In the genomic region with DNA sequence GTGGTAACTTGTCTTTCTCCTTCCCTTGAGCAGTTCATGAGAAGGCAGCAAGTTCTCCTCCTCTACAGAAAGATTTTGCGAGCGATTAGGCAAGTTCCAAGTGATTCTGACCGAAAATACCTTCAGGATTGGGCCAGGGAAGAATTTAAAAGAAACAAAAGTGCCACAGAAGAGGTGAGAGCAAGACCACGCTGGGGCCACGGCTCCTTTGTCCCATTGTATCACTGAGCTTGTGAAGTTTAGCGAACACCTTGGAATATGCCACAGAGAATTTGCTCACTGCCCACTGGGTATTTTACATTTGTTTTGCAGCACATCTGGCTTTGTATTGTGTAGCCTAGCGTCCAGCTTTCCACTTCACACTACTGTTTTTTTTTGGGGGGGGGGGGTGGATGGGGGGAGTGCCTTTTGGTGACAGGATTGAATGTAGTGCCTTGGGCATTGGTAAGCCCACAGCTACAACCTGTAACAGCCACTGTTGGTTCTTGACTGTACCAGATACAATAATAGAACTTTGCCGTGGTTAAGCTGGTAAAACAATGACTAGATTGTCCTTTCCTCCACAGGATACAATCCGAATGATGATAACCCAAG, we compare ENCODE assay signal across 8 mouse cellular contexts. TPM values are rescaled to one million over a fixed set of nuclear protein-coding genes. Genes with fewer than 3 reads are reported as not detected.
A peak's percentile ranks its signal among the peaks of the same experiment; 100 is the strongest.
DNase-seq lines count a peak whose midpoint lies in the region; ATAC-seq and TF ChIP-seq lines count a peak whose summit lies in the region.

No protein-coding gene starts in this region.

- H3K4me1 ChIP-seq in heart, embryonic 11.5 days (ENCODE audit: control insufficient read depth, insufficient read depth, low read length), result peaks cover 5% of the 10 kb centered on the region; the same call in 1 of the 2 replicates
- H3K4me1 ChIP-seq in ES-E14 (ENCODE audit: control insufficient read depth in 2 of 2, insufficient read depth in 2 of 2, low read length in 2 of 2, poor library complexity in 1 of 2), result no peaks in the 10 kb centered on the region
- peaks cover 9% of the 10 kb centered on the region for H3K4me1 ChIP-seq in forebrain, embryonic 13.5 days
- 0 out of 2 replicates have a peak, but pooled peaks cover 5% of the 10 kb centered on the region for H3K4me1 ChIP-seq in liver, postnatal 0 days (ENCODE audit: insufficient read depth)

- no peak for TF ChIP-seq EP300 in liver, postnatal 0 days (IDR thresholded peaks at IDR 0.05; ENCODE audit: low read depth)

- H3K9me3 ChIP-seq in heart, embryonic 11.5 days (replicated peaks; ENCODE audit: control insufficient read depth, low read length), result no peaks in the 10 kb centered on the region
- H3K9me3 ChIP-seq in ES-E14 (ENCODE audit: control insufficient read depth, insufficient read depth, low read depth, low read length), result no peaks in the 10 kb centered on the region
- H3K9me3 ChIP-seq in forebrain, embryonic 13.5 days (replicated peaks), result no peaks in the 10 kb centered on the region
- no peaks in the 10 kb centered on the region for H3K9me3 ChIP-seq in liver, postnatal 0 days (ENCODE audit: low read length)

- H3K27me3 ChIP-seq in heart, embryonic 11.5 days (ENCODE audit: control insufficient read depth, insufficient read depth, low read length), result no peaks in the 10 kb centered on the region
- no peaks in the 10 kb centered on the region for H3K27me3 ChIP-seq in forebrain, embryonic 13.5 days
- no peaks in the 10 kb centered on the region for H3K27me3 ChIP-seq in liver, postnatal 0 days (ENCODE audit: insufficient read depth, low read length)

- peak overlapping the region; percentile 98 for H3K27ac ChIP-seq in heart, embryonic 11.5 days (ENCODE audit: low read depth, low read length)
- peak overlapping the region; percentile 74; the same call in 1 of the 2 replicates for H3K27ac ChIP-seq in ES-E14 (ENCODE audit: insufficient read depth, low read depth, low read length, poor library complexity, severe bottlenecking)
- peak overlapping the region; percentile 99 for H3K27ac ChIP-seq in forebrain, embryonic 13.5 days
- peak overlapping the region; percentile 98 for H3K27ac ChIP-seq in liver, postnatal 0 days (ENCODE audit: low read depth)

- 11% methylated on average over 9 of the region's 9 CpGs for WGBS in heart, embryonic 11.5 days (ENCODE audit: insufficient replicate concordance)
- 4% methylated on average over 9 of the region's 9 CpGs for WGBS in forebrain, embryonic 13.5 days
- 7% methylated on average over 9 of the region's 9 CpGs for WGBS in liver, postnatal 0 days (ENCODE audit: insufficient replicate concordance)

- peak overlapping the region; percentile 75 for H3K4me3 ChIP-seq in heart, embryonic 11.5 days (ENCODE audit: low read depth, low read length)
- H3K4me3 ChIP-seq in ES-E14 (ENCODE audit: insufficient read depth in 1 of 2, low read depth in 1 of 2, low read length in 2 of 2, poor library complexity in 1 of 2, severe bottlenecking in 1 of 2), result peak overlapping the region; percentile 73 to 93
- H3K4me3 ChIP-seq in forebrain, embryonic 13.5 days, result peak overlapping the region; percentile 68
- peak overlapping the region; percentile 89 for H3K4me3 ChIP-seq in liver, postnatal 0 days (ENCODE audit: low read depth, low read length)

- no peak for ATAC-seq in heart, embryonic 11.5 days (replicated peaks; ENCODE audit: insufficient number of reproducible peaks, low FRiP score, low TSS enrichment)
- ATAC-seq in forebrain, embryonic 13.5 days, result peak; percentile 46
- peak; percentile 18; the same call in 1 of the 2 replicates for ATAC-seq in liver, postnatal 0 days
- ATAC-seq in erythroid progenitor cell, adult 5-6 weeks (replicated peaks; ENCODE audit: low FRiP score, poor library complexity, severe bottlenecking), result no peak

- H3K4me2 ChIP-seq in heart, embryonic 11.5 days, result peak overlapping the region; percentile 67
- H3K4me2 ChIP-seq in forebrain, embryonic 13.5 days, result peak overlapping the region; percentile 72
- peak overlapping the region; percentile 89 for H3K4me2 ChIP-seq in liver, postnatal 0 days (ENCODE audit: low read depth, low read length)

- DNase-seq in heart, postnatal 4 days, result no peak
- peak; percentile 25 for DNase-seq in ES-E14 (ENCODE audit: low read depth, low spot score)
- no peak for DNase-seq in liver, postnatal 0 days
- DNase-seq in yolk sac, embryonic 10.5 days (ENCODE audit: low spot score), result no peak
- DNase-seq in right cerebral cortex, postnatal 10 days (ENCODE audit: low spot score in 2 of 2), result no peak

- no peaks in the 10 kb centered on the region for H3K36me3 ChIP-seq in heart, embryonic 11.5 days (ENCODE audit: control insufficient read depth, insufficient read depth, low read length)
- H3K36me3 ChIP-seq in ES-E14 (ENCODE audit: control insufficient read depth, insufficient read depth, low read length, poor library complexity, severe bottlenecking), result peaks cover under 1% of the 10 kb centered on the region; the same call in 1 of the 2 replicates
- peaks cover 8% of the 10 kb centered on the region for H3K36me3 ChIP-seq in forebrain, embryonic 13.5 days (ENCODE audit: poor library complexity, severe bottlenecking)
- H3K36me3 ChIP-seq in liver, postnatal 0 days (replicated peaks; ENCODE audit: insufficient read depth, low read length), result no peaks in the 10 kb centered on the region

- peak overlapping the region; percentile 96 for H3K9ac ChIP-seq in heart, embryonic 11.5 days (ENCODE audit: low read depth, low read length)
- H3K9ac ChIP-seq in ES-E14 (ENCODE audit: insufficient read depth, low read depth, low read length, poor library complexity, severe bottlenecking), result peak overlapping the region; percentile 73
- H3K9ac ChIP-seq in forebrain, embryonic 13.5 days, result peak overlapping the region; percentile 92
- peak overlapping the region; percentile 87 for H3K9ac ChIP-seq in liver, postnatal 0 days (replicated peaks)

- TF ChIP-seq CTCF in liver, postnatal 0 days (IDR thresholded peaks at IDR 0.05; ENCODE audit: low read depth), result no peak

- in situ Hi-C loops in ES-E14 (cut with MboI; ENCODE audit: low sequenced_read_pairs in 2 of 2, unreplicated experiment in 2 of 2), result loop anchor here in 1 of 2 experiments (25.0 kb wide), 1 partner anchor 112 kb away; no protein-coding TSS in a partner anchor

TF ChIP-seq in ES-E14, 5 proteins besides CTCF, POLR2A, EP300 and RAD21:
- TF ChIP-seq MAFK (IDR thresholded peaks at IDR 0.05; ENCODE audit: insufficient read depth, low read depth, low read length) (no peak), HCFC1 (IDR thresholded peaks at IDR 0.05; ENCODE audit: borderline replicate concordance, insufficient read depth, low read length) (no peak), CHD2 (IDR thresholded peaks at IDR 0.05; ENCODE audit: low read depth, low read length) (no peak), ZNF384 (IDR thresholded peaks at IDR 0.05; ENCODE audit: low read depth, low read length) (no peak), ZC3H11A (IDR thresholded peaks at IDR 0.05; ENCODE audit: borderline replicate concordance, low read depth, low read length) (no peak)

RNA-seq across cellular contexts. Expression of a gene that starts 0.6 kb away (rescaled TPM):
- 122 and 132 TPM in 2 replicates for polyA plus RNA-seq in heart, embryonic 11.5 days (2014; fragmentation: Nextera tagmentation; extraction: Ambion mirVana)
- 10 to 100 TPM; 46.4 to 51.0 TPM for total RNA-seq in heart, postnatal 4 days (2021)
- 18.0 and 24.2 TPM in 2 replicates for total RNA-seq in ES-E14 (2012; rRNA removed)
- polyA plus RNA-seq in forebrain, embryonic 13.5 days (2015; fragmentation: Nextera tagmentation; extraction: Ambion mirVana), result 170 and 172 TPM in 2 replicates
- 46.3 and 48.6 TPM in 2 replicates for polyA plus RNA-seq in liver, postnatal 0 days (2015; fragmentation: Nextera tagmentation; extraction: Ambion mirVana)
- total RNA-seq in erythroid progenitor cell, adult 5-6 weeks (2015; ENCODE audit: low replicate concordance), result 14.1 and 21.4 TPM in 2 replicates
- 8.6 and 12.8 TPM in 2 replicates for total RNA-seq in erythroid progenitor cell, adult 5-6 weeks (2017; ENCODE audit: low replicate concordance)

Comparison
In these comparisons a context has a peak if more than half of its experiments do, and no peak if none do; other contexts are left out.
1. ATAC-seq: peak in forebrain, embryonic 13.5 days (single experiment) and liver, postnatal 0 days (single experiment); none in heart, embryonic 11.5 days (single experiment) and erythroid progenitor cell, adult 5-6 weeks (single experiment).
2. Peak in every context shown above with its lines, with median percentiles within 50 percentile points of each other: H3K27ac ChIP-seq, H3K4me2 ChIP-seq, H3K4me3 ChIP-seq and H3K9ac ChIP-seq.